ENCODE assay signal across 5 mouse cellular contexts in the genomic region with DNA sequence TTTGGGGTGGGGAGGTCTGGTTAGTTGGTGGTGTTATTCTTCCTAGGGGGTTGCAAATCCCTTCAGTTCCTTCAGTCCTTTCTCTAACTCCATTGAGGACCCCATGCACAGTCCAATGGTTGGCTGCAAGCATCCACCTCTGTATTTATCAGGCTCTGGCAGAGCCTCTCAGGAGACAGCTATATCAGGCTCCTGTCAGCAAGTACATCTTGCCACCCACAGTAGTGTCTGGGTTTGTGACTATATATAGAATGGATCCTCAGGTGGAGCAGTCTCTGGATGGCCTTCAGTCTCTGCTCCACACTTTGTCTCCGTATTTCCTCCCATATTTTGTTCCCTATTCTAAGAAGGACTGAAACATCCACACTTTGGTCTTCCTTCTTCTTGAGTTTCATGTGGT.
DNase-seq lines count a peak whose midpoint lies in the region; ATAC-seq and TF ChIP-seq lines count a peak whose summit lies in the region.
"Not testable (repeated sequence)": the region's sequence is repeated elsewhere in the genome, so short reads cannot be mapped to it uniquely, and the experiment has no call there.

No protein-coding gene starts in this region.

- intact Hi-C loops in gastrocnemius, adult 2 months (cut with DNase I); heart, adult 2 months (cut with DNase I): not testable (repeated sequence)

- TF ChIP-seq CTCF in gastrocnemius, adult 2 months (IDR thresholded peaks at IDR 0.05); heart, adult 2 months (IDR thresholded peaks at IDR 0.05): not testable (repeated sequence)

- H3K4me3 ChIP-seq in gastrocnemius, adult 2 months; heart, adult 2 months; heart, embryonic 12.5 days; heart, embryonic 16.5 days (ENCODE audit: low read length): not testable (repeated sequence)

- H3K27ac ChIP-seq in gastrocnemius, adult 2 months, result peak overlapping the region; percentile 41
- H3K27ac ChIP-seq in heart, adult 2 months, result peak overlapping the region; percentile 67
- H3K27ac ChIP-seq in heart, embryonic 12.5 days (ENCODE audit: poor library complexity, severe bottlenecking), result 0 out of 2 replicates have a peak overlapping the region, but pooled peaks have one; percentile 62
- H3K27ac ChIP-seq in heart, embryonic 16.5 days (ENCODE audit: low read length), result peak overlapping the region; percentile 23; the same call in 1 of the 2 replicates

- not testable (repeated sequence) for H3K4me1 ChIP-seq in heart, adult 2 months (ENCODE audit: control insufficient read depth, insufficient read depth, low read length); heart, embryonic 12.5 days (replicated peaks); heart, embryonic 16.5 days (ENCODE audit: control insufficient read depth, insufficient read depth, low read length)

- not testable (repeated sequence) for TF ChIP-seq POLR2A in heart, adult 2 months (IDR thresholded peaks at IDR 0.05; ENCODE audit: insufficient read depth, low read depth, low read length)

- H3K4me2 ChIP-seq in heart, embryonic 12.5 days; heart, embryonic 16.5 days (ENCODE audit: low read depth, low read length): not testable (repeated sequence)

- not testable (repeated sequence) for H3K36me3 ChIP-seq in heart, adult 2 months (ENCODE audit: control insufficient read depth, insufficient read depth, low read length); heart, embryonic 12.5 days; heart, embryonic 16.5 days (ENCODE audit: control insufficient read depth, insufficient read depth)

- H3K79me2 ChIP-seq in heart, adult 2 months (replicated peaks; ENCODE audit: control insufficient read depth, insufficient read depth, low read length), result not testable (repeated sequence)

- WGBS in heart, adult 2 months, result 70% methylated on average over 1 of the region's 1 CpGs
- 54% methylated on average over 1 of the region's 1 CpGs for WGBS in heart, embryonic 12.5 days
- WGBS in heart, embryonic 16.5 days, result 54% methylated on average over 1 of the region's 1 CpGs

- not testable (repeated sequence) for H3K27me3 ChIP-seq in heart, adult 2 months (ENCODE audit: control insufficient read depth, insufficient read depth, low read length); heart, embryonic 12.5 days (replicated peaks); heart, embryonic 16.5 days (ENCODE audit: control insufficient read depth, insufficient read depth, low read length)

- H3K9me3 ChIP-seq in heart, embryonic 12.5 days (replicated peaks); heart, embryonic 16.5 days (replicated peaks; ENCODE audit: control insufficient read depth, low read length): not testable (repeated sequence)

- H3K9ac ChIP-seq in heart, adult 2 months (ENCODE audit: low read depth, low read length); heart, embryonic 12.5 days; heart, embryonic 16.5 days (ENCODE audit: low read length): not testable (repeated sequence)

- not testable (repeated sequence) for TF ChIP-seq EP300 in heart, adult 2 months (IDR thresholded peaks at IDR 0.05; ENCODE audit: insufficient read depth, low read depth, low read length)

- DNase-seq in gastrocnemius, adult 2 months, result not testable (repeated sequence)
- peak in 1 of 2 experiments; percentile 39 for DNase-seq in heart, adult 2 months
- peak; percentile 32 to 34 for DNase-seq in heart, adult 9 months (ENCODE audit: low spot score in 2 of 2)

- ATAC-seq in heart, embryonic 12.5 days (ENCODE audit: insufficient number of reproducible peaks, low FRiP score); heart, embryonic 16.5 days (replicated peaks; ENCODE audit: extremely low read depth, insufficient read depth, low FRiP score): not testable (repeated sequence)
